Mouse (Mus musculus): ENCODE results near the gene Spty2d1.
A peak's percentile ranks its signal among the peaks of the same experiment; 100 is the strongest.
"Not testable (repeated sequence)": the region's sequence is repeated elsewhere in the genome, so short reads cannot be mapped to it uniquely, and the experiment has no call there.

Gene Spty2d1

GRCm38 (mm10) chr7:47020956-47021355 lies 12.7 kb upstream of the Spty2d1 start:
- DNase-seq, result no peak

GRCm38 (mm10) chr7:47019641-47020040 lies 11.4 kb upstream of the Spty2d1 start:
- no peak for DNase-seq

GRCm38 (mm10) chr7:47017146-47017545 lies 8.9 kb upstream of the Spty2d1 start:
- no peak for DNase-seq

- no peak for DNase-seq
These were observed 8.4 kb upstream of the Spty2d1 start for GRCm38 (mm10) chr7:47016602-47017001.

- peak; percentile 93 to 96 for DNase-seq
These were observed 7.3 kb upstream of the Spty2d1 start for GRCm38 (mm10) chr7:47015390-47016065.

- peak; percentile 24 to 47 for DNase-seq
These were observed 6.6 kb upstream of the Spty2d1 start for GRCm38 (mm10) chr7:47014564-47015389.

GRCm38 (mm10) chr7:47013131-47013767 lies 5.0 kb upstream of the Spty2d1 start:
- peak in 1 of 2 experiments; percentile 12 for DNase-seq

- DNase-seq, result peak in 1 of 2 experiments; percentile 78
These were observed 418 bp downstream of the Spty2d1 start for GRCm38 (mm10) chr7:47007818-47008167.

GRCm38 (mm10) chr7:47007109-47007780 lies 966 bp downstream of the Spty2d1 start:
- peak in 1 of 2 experiments; percentile 38 for DNase-seq

- DNase-seq, result no peak
These were observed 4.6 kb downstream of the Spty2d1 start for GRCm38 (mm10) chr7:47003411-47004115.

- no peak for DNase-seq
These were observed 6.3 kb downstream of the Spty2d1 start for GRCm38 (mm10) chr7:47001900-47002275.

GRCm38 (mm10) chr7:47001125-47001899 lies 6.9 kb downstream of the Spty2d1 start:
- DNase-seq, result no peak

- DNase-seq, result peak; percentile 36 to 45
These were observed 7.6 kb downstream of the Spty2d1 start for GRCm38 (mm10) chr7:47000644-47000983.

GRCm38 (mm10) chr7:46999983-47000643 lies 8.1 kb downstream of the Spty2d1 start:
- DNase-seq, result peak; percentile 45 to 76

GRCm38 (mm10) chr7:46998942-46999341 lies 9.3 kb downstream of the Spty2d1 start:
- no peak for DNase-seq

GRCm38 (mm10) chr7:46997644-46998395 lies 10.4 kb downstream of the Spty2d1 start:
- peak; percentile 74 to 82 for DNase-seq

GRCm38 (mm10) chr7:46997008-46997407 lies 11.2 kb downstream of the Spty2d1 start:
- no peak for DNase-seq

GRCm38 (mm10) chr7:46995558-46995957 lies 12.7 kb downstream of the Spty2d1 start:
- no peak for DNase-seq

GRCm38 (mm10) chr7:46993079-46993478 lies 15.1 kb downstream of the Spty2d1 start:
- DNase-seq, result no peak

- DNase-seq, result not testable (repeated sequence)
These were observed 18.8 kb downstream of the Spty2d1 start for GRCm38 (mm10) chr7:46989387-46989786.
